Mouse (Mus musculus): ENCODE measurements around the gene Gast.

The Gast gene

DNA sequence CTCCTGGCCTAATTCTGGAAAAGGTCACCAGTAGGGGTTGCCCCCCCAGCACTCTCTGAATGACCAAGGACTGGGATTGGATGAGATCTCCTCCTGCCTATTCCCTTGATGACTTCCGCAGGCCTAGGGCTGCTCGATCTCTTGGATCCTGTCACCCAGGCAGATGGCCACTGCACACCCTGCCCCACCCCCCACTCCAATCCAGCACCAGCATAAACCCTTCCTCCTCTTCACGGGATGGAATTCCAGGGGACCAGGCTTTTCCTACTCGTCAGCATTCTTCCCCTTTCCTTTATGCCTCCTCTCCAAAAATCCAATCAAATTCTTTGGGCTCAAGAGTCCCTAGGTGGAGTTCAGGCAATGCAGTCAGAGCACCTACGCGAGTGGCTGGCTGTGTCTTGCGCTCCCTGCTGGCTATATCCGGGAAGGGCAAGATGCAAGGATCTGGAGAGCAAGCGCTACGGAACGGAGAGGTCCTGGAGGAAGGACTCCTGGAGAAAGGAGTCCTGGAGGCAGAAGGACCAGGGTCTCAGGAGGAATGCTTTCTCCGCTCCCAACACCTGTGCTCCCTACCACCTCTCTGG lies 28.9 kb downstream of the Gast start:
- peak; percentile 82 for DNase-seq

DNA sequence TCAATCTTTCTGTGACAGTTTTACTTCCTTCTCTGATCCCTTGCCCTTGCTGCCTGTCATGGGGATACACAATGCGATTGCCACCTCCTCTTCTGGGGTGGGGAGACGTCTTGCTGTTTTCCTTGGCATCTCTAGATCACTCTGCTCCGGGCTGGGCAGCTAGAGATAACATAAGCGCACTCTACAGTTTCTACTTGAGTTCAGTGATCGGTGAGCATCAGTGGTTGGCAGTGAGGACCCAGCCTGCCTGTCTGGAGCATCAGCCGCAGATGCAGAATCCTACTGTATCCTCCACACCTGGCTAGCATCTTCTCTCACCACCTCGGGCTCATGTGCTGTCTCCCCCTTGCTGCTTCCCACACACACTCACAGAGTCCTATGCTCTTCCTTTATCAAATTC lies 34.9 kb downstream of the Gast start:
- DNase-seq = no peak

DNA sequence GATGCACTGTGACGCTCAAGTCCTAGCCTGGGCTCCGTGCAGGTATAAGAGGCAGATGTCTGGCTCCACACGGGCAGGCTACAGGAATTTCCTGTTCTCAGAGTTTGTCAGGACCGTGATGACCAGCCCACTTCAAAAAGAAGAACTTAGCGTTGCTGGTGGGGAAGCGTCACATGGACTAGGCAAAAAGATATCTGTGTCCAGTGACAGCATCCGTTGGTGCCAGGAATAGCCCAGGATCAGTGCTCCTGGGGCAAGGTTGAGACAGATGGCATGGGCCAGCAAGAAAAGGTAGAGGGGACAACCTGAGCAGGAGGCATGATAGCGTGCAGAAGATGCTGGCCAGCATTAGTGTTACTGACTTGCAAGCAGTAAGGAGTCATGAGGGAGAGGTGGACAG lies 35.6 kb downstream of the Gast start:
- DNase-seq = peak; percentile 52 to 55

DNA sequence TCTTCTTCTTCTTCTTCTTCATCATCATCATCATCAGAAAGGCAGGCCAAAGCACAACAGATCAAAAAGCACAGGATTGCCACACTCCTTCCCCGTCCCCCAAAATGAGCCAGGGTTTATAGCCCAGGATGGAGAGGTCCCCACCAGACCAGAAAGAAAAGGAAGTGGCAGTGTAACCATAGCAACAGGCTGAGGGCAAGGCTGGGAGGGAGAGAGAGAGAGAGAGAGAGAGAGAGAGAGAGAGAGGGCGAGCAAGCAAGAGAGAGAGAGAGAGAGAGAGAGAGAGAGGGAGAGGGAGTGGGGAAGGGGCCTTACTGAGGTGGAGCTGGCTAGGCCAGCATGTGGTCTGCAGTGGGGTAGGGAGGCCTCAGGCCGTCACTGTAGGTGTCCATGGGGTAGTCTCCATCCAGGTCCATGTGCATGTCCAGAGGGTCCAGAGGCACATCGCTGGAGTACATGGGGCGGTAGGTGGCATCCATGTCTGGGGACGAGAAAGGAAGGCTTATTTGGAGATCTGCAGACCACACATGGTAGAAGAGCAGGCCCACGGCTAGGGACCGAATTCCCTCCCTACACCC lies 37.9 kb downstream of the Gast start:
- DNase-seq = no peak

DNA sequence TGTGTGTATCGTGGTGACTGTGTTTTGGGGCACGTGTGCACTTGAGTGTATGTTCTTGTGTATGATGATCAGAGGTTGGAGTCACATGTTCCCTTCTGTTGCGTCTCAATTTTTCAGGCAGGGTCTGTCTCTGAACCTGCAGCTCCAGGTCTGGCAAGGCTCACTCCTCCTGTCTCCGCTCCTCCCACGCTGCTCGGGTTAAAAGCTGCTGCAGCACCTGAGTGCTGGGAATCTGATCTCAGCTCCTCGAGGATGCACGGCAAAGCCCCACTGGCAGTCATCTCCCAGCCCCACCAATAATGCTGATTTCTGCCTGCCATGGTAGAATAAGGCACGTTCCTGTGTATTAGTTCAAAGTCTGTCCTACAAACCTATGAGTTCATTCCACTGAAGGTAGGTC lies 40.9 kb downstream of the Gast start:
- DNase-seq = no peak

DNA sequence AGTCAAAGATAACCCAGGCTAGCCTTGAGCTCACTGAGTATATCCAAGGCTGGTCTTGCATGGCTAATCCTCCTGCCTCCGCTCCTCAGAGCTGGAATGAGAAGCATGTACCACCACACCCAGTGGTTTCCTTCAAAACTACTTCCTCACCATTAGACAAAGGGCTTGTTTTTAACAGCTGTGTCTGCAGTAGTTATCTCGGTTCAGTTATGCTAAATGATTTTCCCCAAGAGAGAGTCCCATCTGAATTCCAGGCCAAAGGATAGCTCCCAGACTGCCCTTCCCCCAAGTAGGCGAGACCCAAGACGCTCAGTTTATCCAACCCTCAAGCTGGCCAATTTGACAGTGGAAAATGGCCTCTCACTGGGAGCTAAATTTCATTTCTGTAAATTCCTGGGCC lies 41.8 kb downstream of the Gast start:
- DNase-seq = no peak

DNA sequence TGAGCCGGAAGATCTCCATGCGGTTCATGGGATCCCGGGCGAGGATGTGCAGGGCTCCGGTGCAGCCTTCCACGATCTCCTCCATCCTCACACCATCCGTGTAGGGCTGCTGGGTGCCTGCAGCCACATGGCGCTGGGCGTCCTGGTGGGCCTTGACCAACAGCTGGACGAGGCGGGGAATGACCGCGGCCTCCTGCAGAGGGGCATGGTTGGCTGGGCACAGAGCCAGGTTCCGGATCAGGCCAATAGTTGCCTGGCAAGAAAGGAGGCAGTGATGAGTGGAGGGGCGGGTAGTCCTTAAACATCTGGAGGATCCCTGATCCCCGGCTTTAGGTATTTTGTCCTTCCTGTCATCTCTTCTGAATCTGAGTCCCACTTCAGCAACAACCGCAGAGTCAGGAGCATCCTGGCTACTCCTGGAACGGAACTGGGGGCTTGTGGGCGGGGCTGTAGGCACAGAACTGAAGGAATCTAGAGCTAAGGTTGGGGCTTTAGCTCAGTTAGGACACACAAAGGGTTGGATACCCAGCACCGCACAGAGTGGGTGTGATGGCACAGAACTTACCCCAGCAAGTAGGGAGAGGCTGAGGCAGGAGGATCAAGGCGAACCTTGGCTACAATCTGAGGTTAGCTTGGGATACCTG lies 42.7 kb downstream of the Gast start:
- DNase-seq = no peak

DNA sequence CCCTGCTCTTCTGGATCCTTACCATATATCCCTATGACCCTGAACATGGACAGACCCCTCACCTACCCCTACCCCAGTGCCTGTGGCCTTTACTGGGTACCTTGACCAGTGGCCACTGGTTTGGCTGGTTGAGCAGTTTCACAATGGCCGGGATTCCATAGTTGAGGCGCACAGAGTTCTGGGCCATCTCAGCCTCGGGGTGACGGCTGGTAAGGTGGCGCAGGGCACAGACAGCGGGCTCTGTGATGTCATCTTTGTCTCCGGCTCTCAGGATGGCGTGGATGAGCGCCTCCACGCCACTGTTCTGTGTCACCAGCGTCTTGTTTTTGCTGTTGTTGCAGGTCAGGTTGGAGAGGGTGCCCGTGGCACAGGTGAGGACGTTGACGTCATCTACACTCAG lies 43.8 kb downstream of the Gast start:
- DNase-seq = no peak

DNA sequence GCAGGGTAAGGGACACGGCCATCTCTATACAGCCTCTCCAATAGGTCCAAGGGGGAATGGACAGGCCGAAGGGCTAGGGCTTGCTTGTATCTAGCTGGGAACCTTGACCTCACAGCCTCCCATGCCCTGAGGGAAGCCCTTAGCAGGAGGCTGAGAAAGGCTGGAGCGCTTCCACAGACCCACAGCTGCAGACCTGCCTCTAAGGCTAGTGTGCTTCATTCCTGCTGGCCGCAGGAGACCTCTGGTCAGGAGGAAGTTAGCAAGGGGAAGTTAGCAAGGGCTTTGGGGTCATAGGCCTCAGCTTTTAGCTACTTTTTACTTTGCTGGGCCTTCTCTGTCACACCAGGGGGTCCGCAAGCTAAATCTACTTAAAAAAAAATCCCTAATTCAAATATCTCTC lies 44.2 kb downstream of the Gast start:
- DNase-seq = no peak

DNA sequence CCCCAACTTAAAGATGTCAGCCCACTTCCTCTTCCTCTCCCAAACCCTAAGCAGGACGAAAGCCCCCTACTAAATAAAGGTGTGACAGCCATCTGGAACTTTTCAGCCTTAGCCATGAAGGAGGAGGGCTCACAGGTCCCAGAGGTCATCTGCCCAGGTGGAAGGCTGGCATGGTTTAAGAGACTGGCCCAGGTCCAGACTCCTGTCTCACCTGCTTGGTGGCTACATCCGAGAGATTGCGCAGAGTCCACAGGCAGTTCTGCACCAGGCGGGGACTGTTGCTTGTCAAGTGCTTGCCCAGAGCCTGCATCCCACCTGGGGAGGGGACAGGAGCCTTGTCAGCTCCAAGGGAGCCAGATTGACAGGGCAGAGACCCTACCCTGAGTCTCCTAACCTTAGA lies 45.1 kb downstream of the Gast start:
- DNase-seq = no peak

DNA sequence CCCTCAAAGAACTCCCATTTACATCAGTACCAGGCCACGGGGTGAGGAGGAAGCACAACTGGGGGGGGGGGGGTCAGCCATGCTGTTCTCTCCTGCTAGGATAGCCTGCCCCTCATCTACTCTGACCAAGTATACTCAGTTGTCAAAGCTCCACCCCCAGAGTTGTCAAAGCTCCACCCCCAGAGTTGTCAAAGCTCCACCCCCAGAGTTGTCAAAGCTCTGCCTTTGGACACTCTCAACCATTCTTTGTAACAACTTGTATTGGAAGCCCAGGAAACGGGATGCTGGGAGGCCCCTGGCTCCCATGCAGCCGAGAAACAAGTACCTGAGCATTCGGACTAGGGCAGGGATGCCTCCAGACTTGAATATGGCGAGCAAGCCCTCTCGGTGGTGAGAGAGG lies 48.5 kb downstream of the Gast start:
- DNase-seq = no peak

DNA sequence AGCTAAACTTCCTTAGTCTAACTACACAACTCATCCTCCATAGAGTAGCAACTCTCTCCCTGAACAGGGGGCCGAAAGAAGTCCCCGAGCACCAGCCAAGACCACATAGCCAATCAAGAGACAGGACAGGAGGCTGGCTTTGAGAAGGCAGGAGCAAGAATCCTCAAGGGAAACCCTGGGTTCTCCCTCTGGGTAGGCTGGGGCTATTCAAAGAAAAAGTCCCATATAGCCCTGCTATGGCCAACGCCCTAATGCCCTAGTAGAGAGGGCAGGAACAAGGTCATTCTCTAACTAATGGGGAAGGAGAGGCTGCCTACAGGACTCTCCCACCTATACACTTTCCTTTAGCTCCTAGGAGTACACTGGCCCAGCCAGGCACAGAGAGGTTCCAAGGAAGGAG lies 50.8 kb downstream of the Gast start:
- no peak for DNase-seq

DNA sequence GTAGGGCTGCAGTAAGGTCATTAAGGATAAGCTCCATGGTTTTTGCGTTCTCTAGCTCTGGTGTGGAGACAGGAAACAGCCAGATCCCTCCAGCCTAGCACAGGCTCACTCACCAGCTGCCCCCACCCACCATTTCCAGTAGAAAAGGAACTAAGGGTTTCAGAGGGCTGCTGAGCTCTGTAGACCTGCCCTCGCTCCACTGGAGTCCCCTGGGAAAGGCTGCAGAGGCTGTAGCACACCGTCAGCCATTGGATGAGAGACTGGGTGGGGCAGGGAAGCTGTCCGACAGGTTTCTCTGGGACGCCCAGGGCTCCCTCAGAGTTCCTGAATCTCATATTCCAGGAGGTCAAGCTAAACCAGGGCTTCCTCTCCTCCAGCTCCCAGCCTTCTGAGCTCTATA lies 52.4 kb downstream of the Gast start:
- DNase-seq = no peak

Measured in cerebellum, postnatal 36 days (tissue).